Mouse (Mus musculus): ENCODE measurements around the gene Lrfn2.

Gene Lrfn2

DNA sequence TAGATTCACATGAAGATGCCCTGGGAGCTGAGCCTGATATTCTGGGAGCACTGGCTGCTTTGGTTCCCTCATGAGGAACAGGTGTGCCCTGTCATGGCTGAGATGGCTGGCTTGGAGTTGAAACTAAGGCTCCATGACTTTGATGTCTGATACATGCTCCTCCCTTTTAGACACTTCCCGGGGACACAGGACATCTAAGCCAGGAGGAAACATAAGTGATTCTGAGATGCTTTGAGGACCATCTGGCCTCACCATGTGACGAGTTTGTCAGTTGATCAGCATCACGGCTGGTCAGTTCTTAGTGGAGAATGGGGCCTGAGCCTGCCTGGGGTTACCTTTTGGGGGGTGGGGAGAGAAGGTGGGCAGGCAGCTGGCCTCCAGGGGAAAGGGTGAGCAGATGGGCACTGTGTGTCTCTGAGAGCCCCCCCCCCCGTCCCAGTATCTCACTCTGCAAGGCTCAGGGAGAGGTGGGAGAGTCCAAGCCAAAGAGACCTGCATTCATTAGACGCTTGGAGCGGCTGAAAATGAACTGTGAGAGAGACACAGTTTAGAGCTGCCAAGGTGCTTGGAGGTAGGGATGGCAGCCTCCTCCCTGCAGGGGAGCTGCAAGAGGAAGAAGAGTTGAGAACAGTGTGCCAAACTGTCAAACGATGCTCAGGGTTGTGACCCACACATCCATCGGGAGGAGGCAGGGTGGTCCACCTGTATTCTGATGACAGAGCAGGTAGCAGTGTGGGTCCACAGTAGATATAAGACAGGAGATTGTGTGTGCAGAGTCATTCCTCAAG lies 105.2 kb downstream of the Lrfn2 start:
- DNase-seq: no peak

GRCm38 (mm10) chr17:49043806-49044640 lies 111.8 kb downstream of the Lrfn2 start:
- DNase-seq: no peak

GRCm38 (mm10) chr17:49047921-49048320 lies 115.7 kb downstream of the Lrfn2 start:
- DNase-seq: no peak

- no peak for DNase-seq
These were observed 119.1 kb downstream of the Lrfn2 start for GRCm38 (mm10) chr17:49051231-49051630.

DNA sequence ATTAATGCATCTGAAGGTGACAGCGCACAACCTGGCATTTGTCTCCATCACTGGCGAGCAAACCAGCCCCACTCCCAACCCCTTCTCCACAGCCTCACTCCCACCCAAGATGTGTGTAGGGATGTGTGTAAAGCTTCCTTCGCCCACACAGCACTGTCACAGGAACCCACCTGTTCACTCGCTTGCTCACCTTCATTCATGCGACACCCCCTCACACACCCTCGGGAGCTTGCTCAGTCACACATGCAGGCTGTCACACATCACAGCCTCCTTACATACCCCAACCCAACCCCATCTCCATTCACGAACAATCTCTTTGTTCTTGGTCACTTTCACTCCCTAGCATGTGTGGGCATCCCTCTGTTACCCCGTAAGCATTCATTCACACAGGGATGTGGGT lies 129.0 kb downstream of the Lrfn2 start:
- no peak for DNase-seq

- no peak for DNase-seq
These were observed 131.6 kb downstream of the Lrfn2 start for GRCm38 (mm10) chr17:49063789-49064188.

DNA sequence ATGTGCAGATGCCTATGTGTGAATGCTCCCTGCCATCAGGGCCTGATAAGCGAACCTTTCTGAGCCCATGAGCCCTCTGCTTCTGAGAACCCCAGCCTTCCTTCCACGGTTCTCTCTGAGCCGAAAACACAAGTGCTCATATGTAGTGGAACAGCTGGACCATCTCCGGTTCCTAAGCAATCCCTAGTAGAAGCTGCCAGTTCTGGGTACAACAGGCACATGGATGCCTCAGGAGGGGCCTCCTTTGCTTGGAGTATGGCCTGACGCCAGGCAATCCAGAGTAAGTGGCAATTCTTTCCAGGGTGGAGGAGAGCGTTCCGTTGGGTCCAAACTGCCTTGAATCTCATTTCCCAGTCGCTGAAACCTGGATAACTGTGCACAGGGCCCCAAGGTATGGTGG lies 132.3 kb downstream of the Lrfn2 start:
- DNase-seq: no peak

DNA sequence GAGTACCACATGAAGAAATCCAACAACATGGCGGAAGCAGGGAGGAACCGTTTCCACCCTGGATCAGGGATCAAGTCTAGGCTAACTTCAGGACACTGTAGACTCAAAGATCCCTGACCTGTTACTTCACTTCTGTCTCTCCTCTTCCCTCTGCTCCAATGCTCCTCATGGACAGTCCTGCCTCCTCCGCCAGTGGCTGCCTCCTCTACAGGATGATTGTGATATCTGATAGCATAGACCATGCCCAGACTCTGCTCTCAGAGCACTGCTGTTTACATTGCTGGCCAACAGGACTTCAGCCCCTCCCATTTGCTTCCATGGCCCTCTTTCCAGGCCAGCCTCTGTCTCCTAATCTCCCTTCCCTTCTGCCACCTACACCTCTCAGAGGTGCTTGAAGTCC lies 132.9 kb downstream of the Lrfn2 start:
- no peak for DNase-seq

DNA sequence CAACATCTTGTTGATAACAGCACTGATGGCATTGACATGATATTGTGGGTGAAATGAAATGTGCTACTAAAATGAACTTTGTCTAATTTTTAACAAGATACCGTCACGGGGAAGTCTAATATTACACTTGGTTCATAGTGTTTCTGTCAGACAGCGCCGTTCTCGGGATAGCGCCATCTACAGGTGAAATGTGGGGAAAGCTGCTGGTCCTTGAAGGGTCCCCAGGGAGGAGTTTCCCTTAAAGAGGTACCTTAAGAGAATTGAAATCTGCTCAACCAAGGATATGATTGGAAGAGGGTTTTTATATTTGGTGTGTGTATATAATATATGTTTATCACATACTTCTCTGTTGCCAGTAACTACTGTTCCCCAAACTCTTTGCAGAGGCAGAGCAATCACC lies 134.6 kb downstream of the Lrfn2 start:
- no peak for DNase-seq

DNA sequence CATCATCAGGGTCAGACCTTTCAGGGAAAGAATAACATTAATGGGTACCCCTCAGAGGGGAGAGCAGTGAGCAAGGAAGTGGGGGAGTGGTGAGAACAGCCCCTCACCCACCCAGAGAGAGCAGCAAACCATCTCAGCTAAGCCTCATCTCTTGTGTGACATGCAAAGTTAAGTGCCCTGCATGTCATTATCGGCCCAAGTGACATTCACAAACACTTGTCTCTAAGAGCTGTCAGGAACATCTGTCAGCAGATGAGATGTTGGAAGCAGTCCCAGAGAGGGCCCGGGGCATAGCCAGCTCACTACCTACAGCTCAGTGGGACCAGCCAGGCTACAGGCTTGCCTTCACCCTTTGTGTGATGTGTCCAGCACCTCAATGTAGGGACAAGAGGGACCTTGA lies 146.0 kb downstream of the Lrfn2 start:
- no peak for DNase-seq

- no peak for DNase-seq
These were observed 147.5 kb downstream of the Lrfn2 start for GRCm38 (mm10) chr17:49079647-49080046.

- no peak for DNase-seq
These were observed 151.6 kb downstream of the Lrfn2 start for GRCm38 (mm10) chr17:49083594-49084380.

GRCm38 (mm10) chr17:49085111-49085510 lies 152.9 kb downstream of the Lrfn2 start:
- DNase-seq: no peak

- no peak for DNase-seq
These were observed 164.8 kb downstream of the Lrfn2 start for GRCm38 (mm10) chr17:49096781-49097544.

DNA sequence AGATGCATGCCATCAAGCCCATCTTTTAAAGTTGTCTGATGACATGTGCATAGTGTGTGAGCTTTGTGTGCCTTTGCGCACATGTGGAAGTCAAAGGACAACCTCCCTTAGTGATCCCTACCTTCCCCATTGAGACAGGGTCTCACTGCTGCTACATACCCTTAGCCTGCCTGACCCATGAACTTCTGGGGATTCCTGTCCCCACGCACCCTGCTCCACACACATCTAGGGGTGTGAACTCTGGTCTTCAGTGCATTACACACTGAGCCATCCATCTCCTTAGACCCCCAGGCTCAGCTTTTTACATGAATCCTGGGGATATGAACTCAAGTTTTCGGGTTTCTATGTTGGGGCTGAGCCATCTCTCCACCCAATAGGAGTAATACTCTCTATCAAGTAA lies 179.2 kb downstream of the Lrfn2 start:
- no peak for DNase-seq

DNA sequence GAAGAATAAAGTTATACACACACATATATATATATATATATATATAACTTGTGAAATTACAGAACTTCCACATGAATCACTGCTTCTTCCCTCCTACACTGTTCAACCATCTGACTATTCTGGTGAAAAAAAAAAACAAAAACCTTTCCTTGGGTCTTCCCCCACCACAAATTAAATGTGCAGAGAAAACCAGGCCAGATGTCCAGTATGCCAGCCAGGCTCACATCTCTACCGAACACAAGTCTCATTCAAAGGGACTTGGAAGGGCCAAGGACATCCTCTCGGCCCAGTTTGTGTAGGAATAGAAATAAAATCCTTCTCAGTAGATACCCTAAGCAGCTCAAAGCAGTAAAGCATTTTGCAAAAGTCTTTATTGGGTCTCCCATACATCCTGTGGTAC lies 179.7 kb downstream of the Lrfn2 start:
- no peak for DNase-seq

GRCm38 (mm10) chr17:49113336-49113735 lies 181.2 kb downstream of the Lrfn2 start:
- no peak for DNase-seq

GRCm38 (mm10) chr17:49124166-49124565 lies 192.0 kb downstream of the Lrfn2 start:
- DNase-seq: no peak

DNA sequence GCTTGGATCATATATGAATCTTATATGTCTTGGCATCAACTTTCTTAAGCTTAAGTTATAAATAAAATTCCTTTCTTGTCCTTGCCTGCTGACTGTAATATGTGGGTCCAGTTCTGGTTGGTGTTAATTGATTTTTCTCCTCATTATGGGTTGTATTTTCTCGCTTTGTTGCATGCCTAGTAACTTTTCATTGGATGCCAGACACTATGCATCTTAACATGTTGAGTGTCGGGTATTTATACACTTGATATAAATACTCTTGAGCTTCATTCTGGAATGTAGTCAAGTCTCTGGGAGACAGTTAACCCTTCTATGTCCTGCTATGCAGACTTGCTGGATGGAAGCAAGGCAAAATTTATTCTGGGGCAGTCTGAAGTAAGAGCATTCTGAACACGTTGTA lies 192.5 kb downstream of the Lrfn2 start:
- DNase-seq: no peak
